Mouse (Mus musculus) thymus, postnatal 14 days (tissue): ENCODE measurements around the gene Smad6.

ENCODE experiments used
- DNase-seq: peaks from one replicate; pipeline ENCODE4 v3.0.0; 2021

Smad6 gene

DNA sequence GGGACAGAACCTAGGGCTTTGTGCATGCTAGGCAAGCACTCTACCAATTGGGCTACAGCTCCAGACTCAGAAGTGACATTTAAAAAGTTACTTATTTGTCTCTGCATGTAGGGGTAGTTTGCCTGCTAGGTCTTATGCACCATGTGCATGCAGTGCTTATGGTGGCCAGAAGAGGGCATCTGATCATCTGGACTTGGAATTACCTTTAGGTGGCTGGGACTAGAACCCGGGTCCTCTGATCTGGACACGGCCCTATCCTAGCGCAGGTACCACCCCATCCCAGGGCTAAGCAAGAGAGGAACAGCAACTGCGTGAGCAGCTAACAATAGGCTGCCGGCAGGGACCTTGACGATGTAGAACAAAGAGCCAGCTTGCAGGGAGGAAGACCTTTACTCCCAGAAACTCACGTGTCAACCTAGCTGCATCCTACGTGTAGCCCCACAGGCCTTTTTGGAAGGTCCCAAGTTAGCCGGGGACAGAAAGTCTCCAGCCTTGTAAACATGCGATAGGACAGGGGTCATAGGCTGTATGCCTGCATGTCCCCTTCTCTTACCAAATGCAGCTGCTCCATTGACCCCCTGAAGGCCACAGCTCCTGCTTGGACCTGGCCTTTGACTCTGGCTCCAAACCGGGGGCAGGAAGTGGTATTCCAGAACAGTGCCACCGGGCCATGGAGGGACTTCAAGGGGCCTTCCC, 38.8 kb downstream of the Smad6 start:
- peak; percentile 32 for DNase-seq

DNA sequence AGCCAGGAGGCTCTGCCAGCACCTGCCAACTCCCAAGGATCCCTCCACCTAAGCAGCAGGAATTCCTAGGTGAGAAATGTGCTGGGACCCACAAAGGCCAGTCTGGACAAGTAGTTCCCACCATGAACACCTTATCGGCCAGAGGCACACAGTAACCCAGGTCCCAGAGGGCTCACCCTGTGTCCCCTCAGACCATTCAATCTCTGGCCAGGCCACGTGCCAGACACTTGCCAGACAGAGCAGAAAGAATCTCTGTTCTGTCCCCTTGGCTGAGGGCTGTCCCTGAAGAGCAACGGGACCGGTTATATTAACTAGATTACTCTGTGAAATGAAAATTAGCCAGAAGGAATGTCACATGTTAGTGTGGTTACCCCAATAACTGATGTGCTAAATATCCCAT, 39.9 kb downstream of the Smad6 start:
- DNase-seq, result no peak

DNA sequence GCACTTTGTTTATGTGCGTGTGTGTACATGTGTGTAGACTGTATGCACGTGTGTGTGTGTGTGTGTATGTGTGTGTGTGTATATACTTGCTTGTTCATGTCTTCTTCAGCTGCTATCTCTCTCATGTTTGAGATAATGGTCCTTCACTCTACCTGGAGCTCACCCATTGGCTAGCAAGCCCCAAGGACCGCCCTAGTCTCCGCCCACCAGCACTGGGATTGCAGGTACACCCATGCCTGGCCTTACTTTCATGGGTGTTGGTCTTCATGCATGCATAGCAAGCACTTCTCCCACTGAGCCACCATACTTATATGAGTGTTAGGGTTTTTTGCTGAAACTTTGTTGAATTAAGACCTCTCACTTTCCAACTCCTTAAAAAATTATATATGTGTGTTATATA, 40.5 kb downstream of the Smad6 start:
- no peak for DNase-seq

DNA sequence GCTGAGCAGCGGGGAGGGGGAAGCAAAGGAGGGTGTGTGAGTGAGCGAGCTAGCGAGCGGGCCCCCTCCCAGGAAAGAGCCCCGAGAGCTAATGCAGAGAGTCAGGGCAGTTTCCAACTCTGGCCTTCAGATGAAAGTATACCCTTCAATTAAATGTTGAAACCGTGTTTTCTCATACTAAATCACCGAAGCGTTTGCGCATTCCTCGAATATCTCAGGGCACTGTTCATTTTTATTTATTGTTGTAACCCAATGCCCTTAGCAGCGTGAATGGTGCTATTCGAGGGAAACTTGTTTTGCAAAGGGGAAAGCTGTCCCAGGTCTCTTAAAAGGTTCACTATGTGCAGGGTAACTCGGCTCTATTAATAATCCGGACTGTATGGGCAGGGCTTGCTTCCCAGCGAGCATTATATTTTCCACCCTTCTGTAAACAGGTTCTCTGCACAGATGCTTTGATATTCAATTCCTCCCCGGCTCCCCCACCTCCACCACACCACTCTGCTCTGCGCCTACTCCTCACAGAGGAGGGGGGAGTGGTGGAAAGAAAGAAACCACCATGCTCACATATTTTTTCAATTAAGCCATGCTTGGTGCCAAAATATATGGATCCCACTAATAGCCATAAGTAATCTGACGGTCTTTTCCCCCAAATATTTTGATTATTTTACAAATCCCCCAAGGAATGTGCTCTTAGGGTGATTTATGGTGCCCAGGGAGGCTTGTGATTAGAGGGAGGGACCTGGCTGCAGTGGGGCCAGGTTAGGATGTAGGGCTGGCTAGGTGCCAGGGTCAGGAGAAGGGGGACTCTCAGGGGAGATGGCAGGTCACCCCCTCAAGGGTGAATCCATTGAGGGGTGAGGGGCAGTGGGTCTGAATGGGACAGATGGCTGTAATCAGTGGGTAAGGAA, 41.4 kb downstream of the Smad6 start:
- DNase-seq, result no peak

- no peak for DNase-seq
Measured at GRCm38 (mm10) chr9:63979275-63979674, 42.6 kb downstream of the Smad6 start.

- no peak for DNase-seq
Measured at GRCm38 (mm10) chr9:63978682-63979081, 43.2 kb downstream of the Smad6 start.

DNA sequence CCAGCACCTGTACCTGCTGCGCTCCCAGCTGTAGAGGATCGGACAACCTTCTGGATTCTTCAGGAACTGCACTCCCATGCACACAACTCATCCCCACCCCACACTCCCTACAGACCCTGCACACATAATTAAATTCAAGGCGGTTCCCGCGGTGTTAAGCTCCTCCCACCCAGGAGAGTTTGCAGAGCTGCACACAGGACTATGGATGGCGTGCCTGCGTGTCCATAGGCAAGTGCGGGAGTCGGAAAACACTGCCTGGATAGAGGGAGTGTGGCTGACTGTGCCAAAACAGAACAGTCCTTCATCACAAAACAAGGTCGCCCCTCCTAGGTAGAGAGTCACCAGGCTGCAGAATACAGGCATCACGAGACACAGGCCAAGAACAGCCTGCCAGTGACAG, 45.9 kb downstream of the Smad6 start:
- DNase-seq, result no peak

GRCm38 (mm10) chr9:63974258-63975023, 47.4 kb downstream of the Smad6 start:
- no peak for DNase-seq

GRCm38 (mm10) chr9:63973662-63974190, 48.1 kb downstream of the Smad6 start:
- DNase-seq, result no peak

DNA sequence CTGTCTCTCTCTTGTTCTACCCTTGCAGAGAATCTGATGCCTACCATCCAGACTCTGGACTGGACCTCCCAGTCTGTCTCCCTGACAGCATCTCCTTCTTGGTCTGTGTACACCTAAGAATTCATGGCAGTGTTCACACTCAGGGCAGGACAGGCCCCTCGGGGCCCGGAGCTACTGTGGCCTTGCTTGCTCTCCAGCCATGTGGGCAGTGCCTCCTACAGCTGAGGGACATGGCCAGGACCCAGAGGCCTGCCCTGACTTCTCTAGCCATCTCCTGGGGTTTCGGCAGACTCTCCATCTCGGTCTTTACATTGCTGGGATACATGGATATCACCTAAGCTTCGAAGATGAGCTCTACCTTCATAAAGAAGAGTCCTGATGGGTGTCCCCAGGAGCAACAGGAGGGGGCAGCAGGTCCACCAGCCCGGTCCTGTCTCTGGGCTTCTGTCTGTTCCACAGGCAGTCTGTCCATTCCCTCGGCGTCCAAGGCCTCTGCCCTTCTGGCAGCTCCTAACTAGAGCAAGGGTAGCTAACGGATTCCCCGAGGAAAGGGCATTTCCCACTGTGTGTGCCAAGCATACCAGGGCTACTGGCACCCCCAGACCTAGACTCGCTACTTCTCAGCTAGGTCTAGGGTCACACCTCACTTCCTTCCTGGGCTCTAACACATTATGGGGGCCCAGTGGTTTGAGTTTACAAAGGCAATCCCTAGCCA, 49.1 kb downstream of the Smad6 start:
- DNase-seq, result no peak

- DNase-seq, result no peak
Measured at GRCm38 (mm10) chr9:63971557-63971956, 50.3 kb downstream of the Smad6 start.

DNA sequence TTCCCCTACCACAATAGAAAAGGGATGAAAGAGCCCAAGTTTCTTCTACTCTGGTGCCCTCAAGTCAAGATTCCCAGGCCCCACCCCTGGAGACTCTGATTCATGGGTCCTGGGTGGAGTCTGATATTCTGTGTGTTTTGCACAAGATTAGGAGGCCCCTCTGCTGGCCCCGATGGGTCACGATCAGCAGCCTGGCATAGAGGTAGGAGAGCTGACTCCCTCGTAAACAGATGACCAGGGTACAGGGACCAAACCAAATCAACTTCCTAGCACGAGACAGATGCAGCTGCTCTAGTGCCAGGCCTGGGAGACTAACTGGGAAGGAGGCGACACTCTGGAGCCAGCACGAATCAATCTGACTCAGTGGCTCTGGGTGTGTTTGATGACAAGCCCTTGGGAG, 51.0 kb downstream of the Smad6 start:
- no peak for DNase-seq

GRCm38 (mm10) chr9:63970388-63970787, 51.5 kb downstream of the Smad6 start:
- DNase-seq, result no peak

- DNase-seq, result no peak
Measured at GRCm38 (mm10) chr9:63969467-63969866, 52.4 kb downstream of the Smad6 start.

DNA sequence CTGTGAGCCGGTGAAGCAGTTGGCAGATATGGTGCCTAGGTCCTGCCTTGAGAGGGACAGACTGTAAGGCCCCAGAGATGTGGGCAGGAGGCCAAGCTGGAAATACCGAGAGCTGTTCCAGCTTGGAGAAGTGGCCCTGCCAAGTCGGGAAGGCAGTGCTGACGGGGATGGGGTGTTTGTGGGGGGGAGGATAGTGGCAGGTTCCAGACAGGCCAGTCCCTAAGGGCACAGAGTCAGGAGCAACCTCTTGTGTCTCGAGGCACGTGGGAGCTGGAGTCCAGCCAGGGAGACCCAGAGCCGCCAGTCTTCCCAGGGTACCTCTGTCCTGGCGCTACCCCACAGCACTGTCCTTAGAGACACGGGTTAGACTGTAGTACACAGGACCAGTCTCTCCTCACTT, 53.3 kb downstream of the Smad6 start:
- no peak for DNase-seq

GRCm38 (mm10) chr9:63967408-63968172, 54.3 kb downstream of the Smad6 start:
- DNase-seq, result no peak

- no peak for DNase-seq
Measured at GRCm38 (mm10) chr9:63965579-63965981, 56.3 kb downstream of the Smad6 start.

DNA sequence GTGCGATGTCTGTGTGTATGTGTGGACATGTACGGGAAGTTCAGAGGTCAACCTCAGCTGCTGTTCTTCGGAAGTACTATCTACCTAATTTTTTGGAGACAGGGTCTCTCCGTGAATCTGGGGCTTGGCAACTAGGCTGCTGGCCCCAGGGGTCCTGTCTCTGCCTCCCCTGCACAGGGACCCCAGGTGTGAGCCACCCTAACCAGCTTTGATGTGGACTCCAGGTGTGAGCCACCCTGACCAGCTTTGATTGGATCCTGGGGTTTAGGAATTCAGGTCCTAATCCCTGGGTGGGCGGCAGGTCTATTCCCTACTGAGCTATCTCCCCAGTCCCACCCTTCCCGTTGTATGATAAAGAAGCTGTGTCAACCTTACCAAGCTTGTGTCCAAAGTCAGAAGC, 60.0 kb downstream of the Smad6 start:
- no peak for DNase-seq

DNA sequence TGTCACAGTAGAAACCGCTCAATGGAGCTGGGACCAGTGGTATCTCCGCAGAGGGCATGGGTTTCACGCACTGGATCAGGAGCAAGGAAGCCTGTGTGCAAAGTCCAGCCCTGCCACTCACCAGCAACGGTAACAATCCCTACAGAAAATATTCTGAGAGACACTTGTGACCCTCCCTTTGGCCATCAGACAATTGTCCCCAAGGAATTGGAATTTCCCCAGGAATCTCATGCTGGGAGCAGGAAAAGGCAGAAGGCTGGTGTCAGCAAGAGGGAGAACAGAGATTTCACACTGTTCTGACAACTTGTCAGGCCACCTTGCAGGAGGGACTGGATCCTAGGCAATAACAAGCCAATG, 61.1 kb downstream of the Smad6 start:
- no peak for DNase-seq

DNA sequence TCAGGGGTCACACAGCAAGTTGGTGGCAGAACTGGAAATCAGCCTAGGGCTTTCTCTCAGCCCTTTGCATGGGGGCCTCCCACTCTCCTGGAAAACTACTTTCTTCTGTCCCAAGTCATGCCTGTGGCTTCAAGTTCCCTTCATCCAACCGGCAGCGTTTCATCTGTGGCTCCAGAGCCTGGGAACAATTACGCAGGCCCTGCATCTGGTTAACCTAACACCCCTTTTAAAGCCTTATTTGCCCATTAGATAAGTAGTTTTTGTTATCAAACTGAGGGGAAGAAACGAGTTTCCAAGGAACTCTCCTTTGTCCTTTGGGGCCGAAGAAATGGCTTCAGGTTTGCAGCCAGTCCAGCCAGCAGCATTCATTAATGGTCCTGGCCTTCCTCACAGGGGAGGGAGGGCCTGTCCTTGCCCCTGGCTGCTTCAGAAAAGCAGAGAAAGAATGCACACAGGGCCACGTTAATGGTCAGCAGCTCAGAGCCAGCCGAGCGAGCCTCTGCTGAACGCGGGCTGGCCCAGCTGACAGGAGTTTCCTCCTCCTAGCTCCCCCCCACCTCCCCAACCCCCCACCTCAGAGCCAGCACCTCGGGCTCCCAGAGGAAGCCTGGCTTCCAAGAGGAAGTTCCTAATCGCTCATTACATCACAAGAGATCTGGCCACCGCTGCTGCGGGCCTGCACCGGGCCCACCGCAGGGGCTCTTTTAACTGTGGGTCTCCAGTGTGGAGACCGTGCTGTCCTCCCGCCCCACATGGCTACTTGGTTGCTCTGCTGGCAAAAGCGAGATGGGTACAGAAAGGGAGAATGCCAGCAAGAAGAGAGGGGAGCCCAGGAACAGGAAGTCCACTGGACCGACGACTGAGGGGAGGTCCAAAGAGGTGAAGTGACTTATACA, 61.7 kb downstream of the Smad6 start:
- no peak for DNase-seq
